Mouse (Mus musculus): ENCODE measurements at regions not wholly inside any gene's neighbourhood (a gene's known extent, or its start where the extent isn't known, plus 50 kb on each side); places are given as distances from the start of the nearest gene placed in this dataset.

DNA sequence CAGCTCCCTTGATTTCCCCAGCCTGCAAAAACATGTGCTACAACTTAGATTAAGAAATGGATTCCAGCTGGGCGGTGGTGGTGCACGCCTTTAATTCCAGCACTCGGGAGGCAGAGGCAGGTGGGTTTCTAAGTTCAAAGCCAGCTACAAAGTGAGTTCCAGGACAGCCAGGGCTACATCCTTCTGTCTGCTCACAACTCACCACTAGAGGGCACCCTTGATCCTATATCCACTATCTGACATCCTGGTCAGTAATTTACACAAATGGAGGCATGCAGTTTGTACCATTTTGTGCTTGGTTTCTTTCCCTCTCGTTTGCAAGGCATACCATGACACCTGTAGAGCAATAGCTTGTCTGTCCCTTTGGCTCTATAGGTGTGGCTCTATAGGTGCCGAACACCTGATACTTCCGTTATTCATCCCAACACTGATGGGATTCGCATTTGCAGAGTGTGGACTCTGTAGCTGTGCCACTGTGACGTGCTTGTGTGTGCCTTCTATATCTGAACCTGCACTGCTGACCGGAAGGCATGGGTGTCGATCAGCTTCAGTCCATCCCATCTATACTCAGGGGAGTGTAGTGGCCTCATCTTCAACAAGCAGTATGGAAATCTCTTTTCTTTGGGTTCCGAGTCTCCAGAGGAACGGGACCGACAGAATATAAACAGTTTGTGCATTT, 108.4 kb upstream of the Spata13 start:
- ATAC-seq (replicated peaks; ENCODE audit: poor library complexity): peak; percentile 82

DNA sequence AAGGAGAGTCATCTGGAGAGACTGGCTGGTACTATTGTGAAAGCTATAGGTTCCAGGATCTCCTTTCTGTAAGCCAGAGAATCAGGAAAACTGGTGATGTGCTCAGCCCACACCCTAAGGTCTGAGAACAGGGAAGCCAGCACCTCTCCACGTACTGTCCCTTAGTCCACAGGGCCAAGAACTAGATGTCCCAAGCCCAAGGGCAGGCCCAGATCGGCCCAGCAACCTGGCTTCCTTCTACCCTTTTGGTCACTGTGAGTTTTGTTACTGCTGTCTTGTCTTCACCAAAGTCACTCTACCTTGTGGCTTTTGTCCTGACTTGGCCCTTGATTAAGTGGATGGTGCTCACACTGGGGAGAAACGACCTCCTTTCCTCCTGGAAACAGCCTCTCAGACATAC, 107.8 kb upstream of the Spata13 start:
- ATAC-seq (replicated peaks; ENCODE audit: poor library complexity): no peak

GRCm38 (mm10) chr14:60526832-60527231, 107.0 kb upstream of the Spata13 start:
- no peak for ATAC-seq (replicated peaks; ENCODE audit: poor library complexity)

GRCm38 (mm10) chr14:60527951-60528350, 105.8 kb upstream of the Spata13 start:
- ATAC-seq (replicated peaks; ENCODE audit: poor library complexity): peak; percentile 39; the same call in 1 of the 2 replicates

DNA sequence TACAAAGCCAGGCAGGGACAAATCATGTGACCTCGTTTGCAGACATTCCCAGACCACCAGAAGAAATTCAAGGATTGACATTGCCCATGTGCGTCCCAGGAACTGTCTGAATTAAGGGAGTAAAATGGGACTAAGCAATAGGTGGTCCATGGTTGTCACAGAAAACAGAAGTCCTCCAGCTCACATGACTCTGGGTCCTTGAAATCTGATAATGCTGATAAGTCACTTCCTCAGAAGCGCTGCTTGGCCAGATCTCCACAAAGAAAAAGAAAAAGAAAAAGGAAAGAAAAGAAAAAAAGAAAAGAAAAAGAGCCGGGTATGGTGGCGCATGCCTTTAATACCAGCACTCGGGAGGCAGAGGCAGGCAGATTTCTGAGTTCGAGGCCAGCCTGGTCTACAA, 105.3 kb upstream of the Spata13 start:
- no peak for ATAC-seq (replicated peaks; ENCODE audit: poor library complexity)

DNA sequence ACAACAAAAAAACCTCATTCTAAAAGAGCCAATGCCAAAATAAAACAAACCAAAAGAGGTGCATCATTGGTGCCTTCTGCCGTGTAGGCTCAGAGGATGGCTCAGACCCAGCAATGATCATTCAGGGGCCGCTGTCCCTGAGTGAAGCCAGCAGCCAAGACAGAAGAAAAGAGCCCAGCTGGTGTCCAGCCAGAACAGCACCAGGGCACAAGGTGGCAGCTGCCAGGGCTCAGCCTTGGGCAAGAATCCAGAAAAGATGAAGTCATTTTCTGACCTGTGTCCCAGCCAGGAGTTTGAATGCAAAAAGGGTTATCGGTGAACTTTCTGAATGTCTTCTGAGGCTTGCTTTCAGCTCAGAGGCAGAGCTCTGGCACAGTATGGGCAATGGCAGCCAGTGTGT, 104.8 kb upstream of the Spata13 start:
- no peak for ATAC-seq (replicated peaks; ENCODE audit: poor library complexity)

- no peak for ATAC-seq (replicated peaks; ENCODE audit: poor library complexity)
Observed at GRCm38 (mm10) chr14:60529646-60530347, 104.0 kb upstream of the Spata13 start.

DNA sequence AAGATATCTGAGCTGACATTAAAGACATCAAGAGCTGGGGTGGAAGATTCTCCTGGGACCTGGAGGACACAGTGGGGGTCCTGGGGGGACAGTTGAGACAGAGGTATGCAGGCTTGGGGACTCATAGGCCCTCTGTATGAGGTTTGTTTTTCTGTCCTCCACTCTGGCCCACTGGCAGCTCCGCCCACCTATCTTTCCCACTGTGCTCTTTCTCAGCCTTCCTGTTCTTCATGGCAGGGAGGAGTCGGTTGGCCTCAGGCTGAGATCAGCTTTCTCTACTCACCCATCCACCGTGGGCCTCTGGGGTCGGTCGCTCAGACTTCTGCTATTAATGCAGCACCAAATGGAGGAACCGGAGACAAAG, 103.5 kb upstream of the Spata13 start:
- no peak for ATAC-seq (replicated peaks; ENCODE audit: poor library complexity)

DNA sequence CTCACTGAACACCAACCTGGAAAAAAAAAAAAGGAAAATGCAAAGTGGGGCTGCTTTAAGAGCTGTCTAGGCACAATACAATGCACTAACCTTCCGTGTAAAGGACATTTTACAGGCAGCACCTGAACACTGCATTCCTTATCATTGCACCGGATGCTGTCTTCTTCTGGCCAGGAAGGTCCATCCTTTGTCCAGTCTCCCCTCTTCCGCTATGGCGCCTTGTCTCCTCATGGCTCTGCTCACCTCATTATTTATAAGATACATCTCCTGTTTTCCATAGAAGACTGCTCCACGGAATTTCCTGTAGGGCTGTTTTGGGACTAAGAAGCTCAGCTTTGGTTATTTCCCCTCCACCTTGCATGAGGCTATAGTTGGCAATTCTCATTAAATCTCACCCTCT, 102.8 kb upstream of the Spata13 start:
- no peak for ATAC-seq (replicated peaks; ENCODE audit: poor library complexity)

- no peak for ATAC-seq (replicated peaks; ENCODE audit: poor library complexity)
Observed at GRCm38 (mm10) chr14:60531766-60532165, 102.0 kb upstream of the Spata13 start.

- ATAC-seq (replicated peaks; ENCODE audit: poor library complexity): no peak
Observed at GRCm38 (mm10) chr14:60533452-60534224, 100.2 kb upstream of the Spata13 start.

DNA sequence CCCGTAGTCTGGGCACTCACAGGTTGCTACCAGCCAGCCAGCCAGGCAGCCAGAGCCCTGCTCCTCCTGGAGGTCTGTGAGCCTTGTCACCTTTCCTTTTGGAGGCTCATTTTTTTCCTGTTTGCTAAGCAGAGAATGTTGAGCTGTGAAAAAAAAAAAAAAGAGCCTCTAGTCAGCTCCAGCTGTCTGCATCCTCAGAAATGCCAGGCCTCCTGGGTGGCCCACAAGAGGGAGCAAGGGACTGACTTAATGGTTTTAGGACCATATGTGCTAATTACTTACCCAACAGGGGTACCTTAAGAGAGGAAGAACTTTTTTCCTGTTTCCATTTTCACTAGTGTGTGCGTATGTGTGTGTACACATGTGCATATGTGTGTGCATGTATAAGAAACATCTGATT, 94.8 kb upstream of the Spata13 start:
- no peak for ATAC-seq (replicated peaks; ENCODE audit: poor library complexity)

DNA sequence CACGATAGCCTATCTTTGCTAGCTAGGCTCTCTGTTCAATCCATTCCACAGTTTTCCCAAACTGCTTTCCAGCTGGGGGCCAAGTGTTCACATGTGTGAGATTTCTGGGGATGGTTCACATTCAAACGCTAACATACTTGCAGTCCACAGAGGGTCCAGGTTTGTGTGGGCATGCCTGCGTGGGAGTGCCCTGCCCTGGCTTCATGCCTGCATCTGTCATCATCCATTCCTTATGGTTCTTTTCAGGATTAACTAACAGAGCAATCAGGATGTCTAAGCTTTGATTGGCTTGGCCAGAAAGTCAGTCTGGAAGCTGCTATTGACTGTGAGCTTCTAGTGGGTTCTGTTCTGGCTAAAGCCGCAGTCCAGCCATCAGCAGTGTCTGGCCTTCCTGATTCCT, 93.7 kb upstream of the Spata13 start:
- no peak for ATAC-seq (replicated peaks; ENCODE audit: poor library complexity)

DNA sequence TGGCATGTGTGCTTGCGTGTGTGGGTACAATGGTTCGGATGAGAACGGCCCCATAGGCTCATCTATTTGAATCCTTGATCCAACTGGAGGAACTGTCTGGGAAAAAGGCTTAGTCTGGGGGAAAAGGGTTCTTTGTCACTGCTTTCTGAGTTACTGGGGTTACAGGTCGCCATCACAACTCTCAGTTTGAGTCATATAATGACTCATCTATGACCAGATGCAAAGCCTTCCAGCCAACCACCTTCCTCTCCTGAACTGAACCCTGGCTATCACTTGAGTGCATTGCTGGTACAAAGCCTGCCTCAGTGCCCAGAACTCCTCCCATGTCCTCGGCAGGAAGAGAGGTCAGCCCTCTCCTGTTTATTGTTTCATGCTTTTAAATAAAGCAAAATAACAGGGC, 92.2 kb upstream of the Spata13 start:
- no peak for ATAC-seq (replicated peaks; ENCODE audit: poor library complexity)

GRCm38 (mm10) chr14:60544767-60545166, 89.0 kb upstream of the Spata13 start:
- no peak for ATAC-seq (replicated peaks; ENCODE audit: poor library complexity)

- ATAC-seq (replicated peaks; ENCODE audit: poor library complexity): no peak
Observed at GRCm38 (mm10) chr14:60554222-60554740, 79.5 kb upstream of the Spata13 start.

- no peak for ATAC-seq (replicated peaks; ENCODE audit: poor library complexity)
Observed at GRCm38 (mm10) chr14:60556541-60556940, 77.3 kb upstream of the Spata13 start.

GRCm38 (mm10) chr14:60557020-60557419, 76.8 kb upstream of the Spata13 start:
- ATAC-seq (replicated peaks; ENCODE audit: poor library complexity): no peak

DNA sequence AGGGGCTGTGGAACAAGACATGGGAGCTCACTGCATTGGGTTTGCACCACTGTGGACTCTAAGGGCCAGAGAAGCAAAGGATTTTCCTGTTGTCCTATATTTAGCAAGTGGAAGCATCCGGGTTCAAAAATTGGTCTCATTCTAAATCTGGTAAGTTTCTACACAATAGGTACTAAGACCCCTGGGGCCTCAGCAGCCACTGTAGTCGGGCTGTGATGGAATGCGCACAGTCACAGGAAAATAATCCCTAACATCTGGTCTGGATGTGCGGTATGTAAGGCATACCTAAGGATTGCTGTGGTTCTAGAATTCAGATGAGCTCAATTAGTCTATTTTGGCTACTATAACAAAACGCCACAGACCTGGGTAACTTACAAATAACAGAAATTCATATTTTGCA, 74.4 kb upstream of the Spata13 start:
- ATAC-seq (replicated peaks; ENCODE audit: poor library complexity): no peak

DNA sequence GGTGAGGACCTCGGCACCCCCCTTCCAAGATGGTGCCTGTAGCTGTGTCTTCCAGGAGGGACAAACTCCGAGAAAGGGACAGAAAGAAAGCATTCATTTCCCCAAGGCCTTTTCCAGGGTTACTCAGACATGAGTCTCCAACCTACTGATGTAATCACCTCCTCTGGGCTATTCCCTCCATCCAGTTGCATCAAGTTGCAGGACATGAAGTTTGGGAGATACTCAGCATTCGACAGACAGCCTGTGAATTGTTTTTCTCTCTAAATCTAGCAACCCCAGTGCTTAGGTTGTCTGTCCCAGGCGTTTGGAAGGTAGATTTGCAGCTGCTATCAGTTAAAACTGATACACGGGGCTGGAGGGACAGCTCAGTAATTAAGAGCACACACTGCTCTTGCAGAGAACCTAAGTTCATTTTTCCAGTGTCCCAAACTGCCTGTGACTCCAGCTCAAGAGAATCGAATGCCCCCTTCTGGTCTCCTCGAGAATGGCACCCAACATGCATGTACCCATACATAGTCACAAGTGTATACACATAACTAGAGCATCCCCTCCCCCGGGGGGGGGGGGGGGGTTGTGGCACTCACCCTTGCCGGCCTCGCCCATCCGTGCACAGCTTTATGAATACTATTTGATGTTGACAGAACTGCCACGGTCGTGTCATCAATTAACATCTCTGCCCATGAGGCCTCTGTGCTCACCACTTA, 73.8 kb upstream of the Spata13 start:
- 0 out of 2 replicates have a peak, but pooled peaks have one; percentile 20 for ATAC-seq (replicated peaks; ENCODE audit: poor library complexity)

GRCm38 (mm10) chr14:60576281-60576680, 57.5 kb upstream of the Spata13 start:
- no peak for ATAC-seq (replicated peaks; ENCODE audit: poor library complexity)
